In genomic region chr2:37421903-37422302, GRCm38 (mm10) we compare ENCODE assay signal across 8 mouse cellular contexts. TPM values are rescaled to one million over a fixed set of nuclear protein-coding genes. Genes with fewer than 3 reads are reported as not detected.
A peak's percentile ranks its signal among the peaks of the same experiment; 100 is the strongest.
DNase-seq lines count a peak whose midpoint lies in the region; ATAC-seq and TF ChIP-seq lines count a peak whose summit lies in the region.

No protein-coding gene starts in this region.

- 3% methylated on average over 3 of the region's 3 CpGs for WGBS in lung, adult 2 months
- WGBS in embryonic facial prominence, embryonic 13.5 days, result 4% methylated on average over 3 of the region's 3 CpGs
- 7% methylated on average over 3 of the region's 3 CpGs for WGBS in intestine, embryonic 15.5 days
- 10% methylated on average over 3 of the region's 3 CpGs for WGBS in neural tube, embryonic 13.5 days

- H3K27ac ChIP-seq in embryonic facial prominence, embryonic 13.5 days, result peak overlapping the region; percentile 96
- H3K27ac ChIP-seq in intestine, embryonic 15.5 days, result peak overlapping the region; percentile 96
- H3K27ac ChIP-seq in neural tube, embryonic 13.5 days (replicated peaks), result peak overlapping the region; percentile 98

- no peak for TF ChIP-seq CTCF in lung, adult 2 months (IDR thresholded peaks at IDR 0.05; ENCODE audit: insufficient read depth, low read length)

- H3K4me1 ChIP-seq in lung, adult 2 months (ENCODE audit: control insufficient read depth, insufficient read depth, low read length), result peaks cover 3% of the 10 kb centered on the region; the same call in 1 of the 2 replicates
- 0 out of 2 replicates have a peak, but pooled peaks cover 5% of the 10 kb centered on the region for H3K4me1 ChIP-seq in embryonic facial prominence, embryonic 13.5 days
- H3K4me1 ChIP-seq in intestine, embryonic 15.5 days (replicated peaks), result no peaks in the 10 kb centered on the region
- H3K4me1 ChIP-seq in neural tube, embryonic 13.5 days (replicated peaks), result peaks cover 19% of the 10 kb centered on the region

- H3K36me3 ChIP-seq in embryonic facial prominence, embryonic 13.5 days, result 0 out of 2 replicates have a peak, but pooled peaks cover 6% of the 10 kb centered on the region
- H3K36me3 ChIP-seq in intestine, embryonic 15.5 days, result no peaks in the 10 kb centered on the region
- 0 out of 2 replicates have a peak, but pooled peaks cover 3% of the 10 kb centered on the region for H3K36me3 ChIP-seq in neural tube, embryonic 13.5 days

- peak overlapping the region; percentile 70 for H3K4me2 ChIP-seq in embryonic facial prominence, embryonic 13.5 days
- peak overlapping the region; percentile 76 for H3K4me2 ChIP-seq in intestine, embryonic 15.5 days (replicated peaks)
- peak overlapping the region; percentile 79 for H3K4me2 ChIP-seq in neural tube, embryonic 13.5 days

- H3K27me3 ChIP-seq in embryonic facial prominence, embryonic 13.5 days, result no peaks in the 10 kb centered on the region
- H3K27me3 ChIP-seq in intestine, embryonic 15.5 days (replicated peaks), result no peaks in the 10 kb centered on the region
- no peaks in the 10 kb centered on the region for H3K27me3 ChIP-seq in neural tube, embryonic 13.5 days

- intact Hi-C loops in left cerebral cortex, postnatal 36 days (cut with DNase I), result no loop called here

- peak overlapping the region; percentile 88 for H3K4me3 ChIP-seq in lung, adult 2 months (replicated peaks; ENCODE audit: extremely low read depth, low read depth, low read length)
- H3K4me3 ChIP-seq in embryonic facial prominence, embryonic 13.5 days, result peak overlapping the region; percentile 99
- H3K4me3 ChIP-seq in intestine, embryonic 15.5 days (replicated peaks), result peak overlapping the region; percentile 93
- peak overlapping the region; percentile 97 for H3K4me3 ChIP-seq in neural tube, embryonic 13.5 days

- no peaks in the 10 kb centered on the region for H3K9me3 ChIP-seq in embryonic facial prominence, embryonic 13.5 days
- H3K9me3 ChIP-seq in intestine, embryonic 15.5 days, result no peaks in the 10 kb centered on the region
- H3K9me3 ChIP-seq in neural tube, embryonic 13.5 days, result no peaks in the 10 kb centered on the region

- no peak for ATAC-seq in embryonic facial prominence, embryonic 13.5 days (ENCODE audit: insufficient number of reproducible peaks, insufficient read depth, low FRiP score, low TSS enrichment, low read depth)
- ATAC-seq in intestine, embryonic 15.5 days, result no peak
- no peak for ATAC-seq in neural tube, embryonic 13.5 days (ENCODE audit: low read depth)

- DNase-seq in lung, adult 2 months, result no peak
- DNase-seq in lung, postnatal 25 days (ENCODE audit: low spot score), result no peak
- DNase-seq in right cerebral cortex, postnatal 10 days (ENCODE audit: low spot score in 2 of 2), result no peak
- DNase-seq in embryo, embryonic 11 days, result no peak
- DNase-seq in left cerebral cortex, postnatal 36 days (ENCODE audit: low spot score in 2 of 2), result no peak

- H3K9ac ChIP-seq in embryonic facial prominence, embryonic 13.5 days, result peak overlapping the region; percentile 99
- peak overlapping the region; percentile 91 for H3K9ac ChIP-seq in intestine, embryonic 15.5 days
- H3K9ac ChIP-seq in neural tube, embryonic 13.5 days, result peak overlapping the region; percentile 99

- TF ChIP-seq POLR2A in lung, adult 2 months (IDR thresholded peaks at IDR 0.05; ENCODE audit: borderline replicate concordance, extremely low read depth, low read depth, low read length), result no peak

RNA-seq across cellular contexts. Expression of gene Rc3h2, which starts 0.8 kb away (rescaled TPM):
- polyA plus RNA-seq in lung, adult 2 months (2012; rRNA removed), result 5.7 and 8.6 TPM in 2 replicates
- 19.1 and 20.7 TPM in 2 replicates for polyA plus RNA-seq in embryonic facial prominence, embryonic 13.5 days (2015; fragmentation: Nextera tagmentation; extraction: Ambion mirVana)
- 10.8 and 12.1 TPM in 2 replicates for polyA plus RNA-seq in intestine, embryonic 15.5 days (2015; fragmentation: Nextera tagmentation; extraction: Ambion mirVana)
- polyA plus RNA-seq in neural tube, embryonic 13.5 days (2015; fragmentation: Nextera tagmentation; extraction: Ambion mirVana), result 21.3 and 25.1 TPM in 2 replicates
- 10 to 100 TPM; 82.2 to 92.0 TPM for total RNA-seq in left cerebral cortex, postnatal 36 days (2021)

RNA-seq across cellular contexts. Expression of gene Zbtb26, which starts 21.0 kb away (rescaled TPM):
- 1.8 and 2.8 TPM in 2 replicates for polyA plus RNA-seq in lung, adult 2 months (2012; rRNA removed)
- 8.0 and 9.9 TPM in 2 replicates for polyA plus RNA-seq in embryonic facial prominence, embryonic 13.5 days (2015; fragmentation: Nextera tagmentation; extraction: Ambion mirVana)
- 5.2 and 5.5 TPM in 2 replicates for polyA plus RNA-seq in intestine, embryonic 15.5 days (2015; fragmentation: Nextera tagmentation; extraction: Ambion mirVana)
- polyA plus RNA-seq in neural tube, embryonic 13.5 days (2015; fragmentation: Nextera tagmentation; extraction: Ambion mirVana), result 7.9 and 9.3 TPM in 2 replicates
- total RNA-seq in left cerebral cortex, postnatal 36 days (2021), result 10 to 100 TPM in 1 of 2 experiments, 1 to 10 TPM in 1; 7.8 to 13.3 TPM

RNA-seq across cellular contexts. Expression of gene Zbtb6, which starts 21.1 kb away (rescaled TPM):
- 1.7 and 2.4 TPM in 2 replicates for polyA plus RNA-seq in lung, adult 2 months (2012; rRNA removed)
- 8.1 and 9.4 TPM in 2 replicates for polyA plus RNA-seq in embryonic facial prominence, embryonic 13.5 days (2015; fragmentation: Nextera tagmentation; extraction: Ambion mirVana)
- 4.9 and 6.1 TPM in 2 replicates for polyA plus RNA-seq in intestine, embryonic 15.5 days (2015; fragmentation: Nextera tagmentation; extraction: Ambion mirVana)
- polyA plus RNA-seq in neural tube, embryonic 13.5 days (2015; fragmentation: Nextera tagmentation; extraction: Ambion mirVana), result 12.6 and 13.5 TPM in 2 replicates
- 10 to 100 TPM; 13.5 to 14.7 TPM for total RNA-seq in left cerebral cortex, postnatal 36 days (2021)

RNA-seq across cellular contexts. Expression of gene Rabgap1, which starts 21.2 kb away (rescaled TPM):
- 8.6 and 13.9 TPM in 2 replicates for polyA plus RNA-seq in lung, adult 2 months (2012; rRNA removed)
- 60.5 and 61.3 TPM in 2 replicates for polyA plus RNA-seq in embryonic facial prominence, embryonic 13.5 days (2015; fragmentation: Nextera tagmentation; extraction: Ambion mirVana)
- polyA plus RNA-seq in intestine, embryonic 15.5 days (2015; fragmentation: Nextera tagmentation; extraction: Ambion mirVana), result 28.9 and 32.5 TPM in 2 replicates
- 52.9 and 53.8 TPM in 2 replicates for polyA plus RNA-seq in neural tube, embryonic 13.5 days (2015; fragmentation: Nextera tagmentation; extraction: Ambion mirVana)
- total RNA-seq in left cerebral cortex, postnatal 36 days (2021), result 10 to 100 TPM; 89.5 to 97.3 TPM
